Mouse (Mus musculus) kidney, postnatal 0 days (tissue): ENCODE measurements around the gene Cul7. TPM values are rescaled to one million over a fixed set of nuclear protein-coding genes. Genes with fewer than 3 reads are reported as not detected.

Source experiments
- ATAC-seq: fragments of 200-750 bp; cut with Nextera tagmentation; replicated peaks from 2 replicates; pipeline ENCODE4 v1.8.0; 2017; ENCODE audit warnings: low read depth, moderate number of reproducible peaks, moderate TSS enrichment, moderate library complexity; ENCODE audit not compliant: low FRiP score
- DNase-seq: peaks from one replicate; pipeline ENCODE4 v3.0.0-alpha.2; 2016; ENCODE audit warnings: low spot score
- H3K27ac ChIP-seq: fragments of 300-500 bp; sonication (generic); 2 replicates; pipeline ENCODE4 v1.5.1; 2014; ENCODE audit warnings: mild to moderate bottlenecking
- H3K27me3 ChIP-seq: fragments of 300-500 bp; sonication (generic); 2 replicates; pipeline ENCODE4 v1.6.1; 2014; ENCODE audit warnings: low read length, mixed read lengths; ENCODE audit not compliant: insufficient read depth
- H3K36me3 ChIP-seq: fragments of 300-500 bp; sonication (generic); 2 replicates; pipeline ENCODE4 v1.6.1; 2014; ENCODE audit warnings: low read length, mixed read lengths; ENCODE audit not compliant: insufficient read depth
- H3K4me1 ChIP-seq: fragments of 300-500 bp; sonication (generic); replicated peaks from 2 replicates; pipeline ENCODE4 v1.6.1; 2014; ENCODE audit warnings: antibody characterized with exemption, low read length, mixed read lengths; ENCODE audit not compliant: insufficient read depth
- H3K4me2 ChIP-seq: fragments of 300-500 bp; sonication (generic); 2 replicates; pipeline ENCODE4 v1.6.1; 2014; ENCODE audit warnings: mild to moderate bottlenecking, low read length, moderate library complexity, mixed read lengths
- H3K4me3 ChIP-seq: fragments of 300-500 bp; sonication (generic); replicated peaks from 2 replicates; pipeline ENCODE4 v1.5.1; 2014; ENCODE audit warnings: low read depth, low read length
- H3K9ac ChIP-seq: fragments of 300-500 bp; sonication (generic); 2 replicates; pipeline ENCODE4 v1.6.1; 2014; ENCODE audit warnings: low read depth, low read length
- H3K9me3 ChIP-seq: fragments of 300-500 bp; sonication (generic); replicated peaks from 2 replicates; pipeline ENCODE4 v1.6.1; 2016; ENCODE audit warnings: low read length, inconsistent platforms, mixed read lengths
- CTCF ChIP-seq: IDR thresholded peaks from 2 replicates; pipeline ENCODE4 v1.5.1; 2016; ENCODE audit warnings: antibody characterized with exemption, low read depth, mild to moderate bottlenecking, moderate library complexity
- WGBS: fragments of 180-500 bp; shearing (Covaris S2); extraction: QIAGEN DNeasy Blood & Tissue Kit; methylation state at CpG from one replicate; pipeline ENCODE4 v1.1.7; 2014; 5-methylcytosine and 5-hydroxymethylcytosine counted together
- polyA plus RNA-seq: library from polyadenylated mRNA; unstranded; fragments of >200 nt; fragmentation: Nextera tagmentation; extraction: Ambion mirVana; gene quantifications from 2 replicates; pipeline ENCODE4 v1.2.1, GENCODE M21; 2015

The Cul7 gene
- polyA plus RNA-seq, 1 experiment from 2014 or later = 29.0 TPM

DNA sequence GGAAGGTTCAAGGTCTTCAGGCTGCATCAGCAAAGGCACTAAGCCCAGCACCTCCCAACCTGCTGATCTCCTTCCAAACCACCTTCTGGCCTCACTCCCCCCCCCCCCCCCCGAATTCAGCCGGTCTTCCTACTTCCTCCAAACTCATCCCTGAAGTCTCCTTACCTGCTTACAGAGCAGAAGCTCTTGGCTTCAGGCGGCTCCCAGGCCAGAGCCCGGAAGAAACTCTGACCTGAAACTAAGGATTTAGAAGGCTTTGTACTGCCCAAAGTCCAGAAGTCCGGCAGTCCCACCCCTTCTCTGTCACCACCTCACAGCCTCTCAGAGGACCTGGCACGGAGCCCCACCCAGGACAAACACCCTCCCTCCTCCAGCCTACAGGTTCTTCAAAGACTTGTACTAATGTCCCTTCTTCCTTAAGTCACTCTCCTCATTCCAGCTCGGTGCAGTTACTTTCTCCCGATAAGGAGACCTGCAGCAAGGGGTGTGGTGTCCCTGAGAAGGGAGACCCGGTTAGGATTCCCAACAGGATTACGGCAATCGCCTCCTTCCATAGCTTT is 5.1 kb upstream of the Cul7 start:
- peaks cover 11% of the 10 kb centered on the region; the same call in 1 of the 2 replicates for H3K4me1 ChIP-seq
- peaks cover 23% of the 10 kb centered on the region for H3K36me3 ChIP-seq
- H3K4me2 ChIP-seq = peak overlapping the region; percentile 94
- peak; percentile 73 for ATAC-seq
- peak overlapping the region; percentile 75 for H3K9ac ChIP-seq
- peak overlapping the region; percentile 76 for H3K4me3 ChIP-seq
- peak; percentile 59 for DNase-seq
- 4% methylated on average over 10 of the region's 11 CpGs for WGBS
- no peak for TF ChIP-seq CTCF
- peak overlapping the region; percentile 86 for H3K27ac ChIP-seq
- H3K27me3 ChIP-seq = no peaks in the 10 kb centered on the region
- H3K9me3 ChIP-seq = no peaks in the 10 kb centered on the region

DNA sequence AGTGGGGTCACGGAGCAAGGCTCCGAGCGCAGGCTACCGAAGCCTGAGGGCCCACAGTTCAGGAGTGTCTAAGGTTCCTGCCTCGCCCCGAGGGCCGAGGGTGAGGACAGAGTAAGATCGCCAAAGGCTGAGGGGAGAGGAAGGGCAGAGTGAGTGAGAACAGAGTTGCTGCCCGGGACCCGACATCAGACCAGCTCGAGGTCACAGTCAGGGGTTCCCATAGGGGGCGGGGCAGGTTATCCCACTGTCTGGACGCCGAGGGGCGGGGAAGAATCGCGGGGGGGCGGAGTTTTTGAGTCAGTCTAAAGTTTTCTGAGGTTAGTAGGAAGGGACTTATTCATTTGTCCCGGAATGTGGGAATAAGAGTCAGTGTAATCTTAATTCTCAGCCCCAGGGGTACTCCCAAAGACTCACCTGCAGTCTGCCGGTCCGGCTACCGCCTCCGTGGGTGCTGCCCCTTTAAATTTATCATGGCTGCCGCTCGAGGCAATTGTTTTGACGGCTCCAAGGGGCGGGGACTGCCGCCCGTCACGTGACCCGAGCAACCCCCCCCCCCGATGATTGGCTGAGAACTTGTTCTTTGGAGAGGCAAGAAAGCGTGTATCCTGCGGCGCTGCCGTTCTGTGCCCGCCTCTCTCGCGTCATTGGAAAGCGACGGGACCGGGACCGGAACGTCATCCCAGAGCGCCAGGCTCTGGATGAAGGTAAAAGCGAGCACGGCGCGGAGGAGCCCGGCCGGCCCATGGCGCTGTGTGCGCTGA is 4.4 kb upstream of the Cul7 start, which contains the start of the genes Klc4 and Mrpl2:
Gene Klc4, minus strand, starts transcription at position 462 of the 761 bp plus-strand sequence.
Gene Mrpl2, plus strand, starts transcription at position 669 of the 761 bp plus-strand sequence.
- 0% methylated on average over 53 of the region's 53 CpGs for WGBS
- Histone ChIP-seq H3K4me3 (peak within 1 kb of the TSS; percentile 76), H3K27me3 (no peaks in the 10 kb centered on the region), H3K9me3 (no peaks in the 10 kb centered on the region), H3K9ac (peak within 1 kb of the TSS; percentile 79), H3K36me3 (peaks cover 18% of the 10 kb centered on the region), H3K4me1 (peaks cover 11% of the 10 kb centered on the region; the same call in 1 of the 2 replicates), H3K27ac (peak within 1 kb of the TSS; percentile 86), H3K4me2 (peak within 1 kb of the TSS; percentile 94)
- peak; percentile 98 for DNase-seq
- peak; percentile 73 for ATAC-seq
- TF ChIP-seq CTCF = no peak

GRCm38 (mm10) chr17:46646322-46646662 is 3.8 kb upstream of the Cul7 start:
- peak; percentile 81 for DNase-seq
- WGBS = 0% methylated on average over 19 of the region's 19 CpGs
- peak overlapping the region; percentile 79 for H3K9ac ChIP-seq
- H3K27me3 ChIP-seq = no peaks in the 10 kb centered on the region
- peak overlapping the region; percentile 83 for H3K27ac ChIP-seq
- H3K36me3 ChIP-seq = peaks cover 18% of the 10 kb centered on the region
- H3K4me1 ChIP-seq = peaks cover 17% of the 10 kb centered on the region; the same call in 1 of the 2 replicates
- no peak for ATAC-seq
- TF ChIP-seq CTCF = no peak
- H3K4me2 ChIP-seq = peak overlapping the region; percentile 71
- no peaks in the 10 kb centered on the region for H3K9me3 ChIP-seq
- peak overlapping the region; percentile 76 for H3K4me3 ChIP-seq

DNA sequence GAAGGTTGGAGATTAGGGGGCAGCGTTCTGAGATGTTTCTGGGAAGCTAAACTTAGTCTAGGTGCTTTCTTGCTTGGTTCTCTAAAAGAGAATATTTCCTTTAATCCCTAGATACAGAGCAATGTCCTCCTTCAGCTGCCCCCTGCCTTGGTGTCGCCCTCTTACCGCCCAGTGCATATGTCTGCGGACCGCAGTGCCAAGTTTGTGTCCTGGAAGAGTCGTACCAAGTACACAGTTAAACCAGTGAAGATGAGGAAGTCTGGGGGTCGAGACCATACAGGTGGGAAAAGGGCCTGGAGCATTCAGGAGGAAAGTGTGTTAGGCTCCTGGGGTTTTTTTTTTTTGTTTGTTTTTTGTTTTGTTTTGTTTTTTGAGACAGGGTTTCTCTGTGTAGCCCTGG is 2.9 kb upstream of the Cul7 start:
- ATAC-seq (no peak), DNase-seq (no peak)
- Histone ChIP-seq H3K9ac (no peak overlapping the region), H3K27ac (no peak overlapping the region), H3K36me3 (peaks cover 11% of the 10 kb centered on the region), H3K4me2 (peak overlapping the region; percentile 71; the same call in 1 of the 2 replicates), H3K4me1 (peaks cover 25% of the 10 kb centered on the region; the same call in 1 of the 2 replicates), H3K27me3 (no peaks in the 10 kb centered on the region), H3K4me3 (no peak overlapping the region), H3K9me3 (no peaks in the 10 kb centered on the region)
- TF ChIP-seq CTCF = no peak
- WGBS = 90% methylated on average over 7 of the region's 7 CpGs

GRCm38 (mm10) chr17:46648436-46648835 is 1.7 kb upstream of the Cul7 start:
- Histone ChIP-seq H3K36me3 (peaks cover 16% of the 10 kb centered on the region), H3K27ac (no peak overlapping the region), H3K4me2 (no peak overlapping the region), H3K9me3 (no peaks in the 10 kb centered on the region), H3K9ac (no peak overlapping the region), H3K4me3 (no peak overlapping the region), H3K4me1 (peaks cover 27% of the 10 kb centered on the region; the same call in 1 of the 2 replicates), H3K27me3 (no peaks in the 10 kb centered on the region)
- no peak for DNase-seq
- no peak for ATAC-seq
- TF ChIP-seq CTCF = no peak
- 85% methylated on average over 9 of the region's 9 CpGs for WGBS

GRCm38 (mm10) chr17:46649811-46650210 is 326 bp upstream of the Cul7 start:
- ATAC-seq = no peak
- H3K36me3 ChIP-seq = peaks cover 22% of the 10 kb centered on the region
- WGBS = 21% methylated on average over 15 of the region's 15 CpGs
- peak overlapping the region; percentile 97 for H3K27ac ChIP-seq
- peak overlapping the region; percentile 69 for H3K4me3 ChIP-seq
- H3K9ac ChIP-seq = peak overlapping the region; percentile 82; the same call in 1 of the 2 replicates
- peaks cover 20% of the 10 kb centered on the region; the same call in 1 of the 2 replicates for H3K4me1 ChIP-seq
- H3K9me3 ChIP-seq = no peaks in the 10 kb centered on the region
- DNase-seq = no peak
- H3K4me2 ChIP-seq = peak overlapping the region; percentile 85
- H3K27me3 ChIP-seq = no peaks in the 10 kb centered on the region
- no peak for TF ChIP-seq CTCF
